Mouse (Mus musculus): ENCODE results near the gene Olfr470.
"Not testable (repeated sequence)": the region's sequence is repeated elsewhere in the genome, so short reads cannot be mapped to it uniquely, and the experiment has no call there.

Olfr470 gene

DNA sequence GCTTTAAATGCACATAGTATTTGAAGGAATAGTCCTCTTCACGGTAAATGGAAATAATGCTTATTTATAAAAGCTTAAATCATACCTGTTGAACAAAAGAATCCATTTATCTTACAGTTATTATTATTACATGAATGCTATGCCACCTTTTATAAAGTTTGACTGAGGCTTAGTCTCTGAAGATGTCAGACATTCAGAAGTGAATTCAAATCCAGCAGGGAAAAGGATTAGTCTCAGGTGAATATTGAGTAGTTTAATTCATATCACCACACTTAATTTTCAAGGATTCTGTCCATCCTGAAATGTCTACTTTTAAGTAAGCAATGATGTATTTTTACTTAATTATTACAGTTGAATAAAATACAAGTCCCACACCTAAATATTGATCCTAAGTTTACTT is at the start of gene Olfr470:
TSS of gene Olfr470 (minus strand) at position 101 of the 400 bp plus-strand sequence.
- DNase-seq (ENCODE audit: low spot score), result not testable (repeated sequence)

- DNase-seq (ENCODE audit: low spot score), result no peak
Measured at GRCm38 (mm10) chr7:107841719-107842118, 5.6 kb downstream of the Olfr470 start.

- DNase-seq (ENCODE audit: low spot score), result not testable (repeated sequence)
Measured at GRCm38 (mm10) chr7:107825441-107825840, 21.8 kb downstream of the Olfr470 start, which contains the start of gene Olfr469. Gene Olfr469, minus strand, starts transcription at chr7:107825541.

- not testable (repeated sequence) for DNase-seq (ENCODE audit: low spot score)
Measured at GRCm38 (mm10) chr7:107823867-107824266, 23.4 kb downstream of the Olfr470 start.

DNA sequence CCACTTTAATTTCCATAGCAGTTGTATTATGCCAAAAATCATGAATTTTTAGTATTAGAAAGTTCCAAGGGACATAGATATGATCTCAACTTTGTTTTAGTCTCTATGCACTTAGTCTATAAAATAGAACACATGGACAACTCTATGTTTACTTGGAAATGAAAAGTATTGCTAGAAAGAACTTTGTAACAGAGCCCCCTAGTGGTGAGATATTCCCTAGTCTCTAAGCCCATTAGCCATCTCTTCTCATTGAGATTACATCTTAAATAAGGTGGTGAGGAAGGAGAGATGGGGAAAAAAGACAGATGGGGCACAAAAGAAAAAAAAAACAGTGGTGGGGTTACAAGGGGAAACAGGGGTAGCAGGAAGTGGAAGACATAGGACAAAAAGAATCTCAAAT is 27.8 kb downstream of the Olfr470 start:
- DNase-seq (ENCODE audit: low spot score), result no peak

- DNase-seq (ENCODE audit: low spot score), result no peak
Measured at GRCm38 (mm10) chr7:107811963-107812362, 35.3 kb downstream of the Olfr470 start, which contains the start of gene Olfr467. Gene Olfr467, plus strand, starts transcription at chr7:107812263.

- no peak for DNase-seq (ENCODE audit: low spot score)
Measured at GRCm38 (mm10) chr7:107802138-107802537, 45.2 kb downstream of the Olfr470 start.

- DNase-seq (ENCODE audit: low spot score), result no peak
Measured at GRCm38 (mm10) chr7:107801108-107801507, 46.2 kb downstream of the Olfr470 start, which contains the start of gene Ovch2. Gene Ovch2, minus strand, starts transcription at chr7:107801208.

- DNase-seq (ENCODE audit: low spot score), result no peak
Measured at GRCm38 (mm10) chr7:107796500-107796899, 50.8 kb downstream of the Olfr470 start.
